ENCODE assay signal across 21 mouse cellular contexts in genomic region chr13:110881573-110881972, GRCm38 (mm10).
DNase-seq lines count a peak whose midpoint lies in the region; TF ChIP-seq lines count a peak whose summit lies in the region.
"Had no signal": no experiment of that assay in that cellular context is flagged by ENCODE, and none has a peak within 500 bp of the region (broad histone marks: within the 10 kb centered on the region; RNA-seq: fewer than 3 reads in every experiment).

No protein-coding gene starts in this region.

- H3K4me3 ChIP-seq in layer of hippocampus, adult 2 months: no peak overlapping the region
- H3K4me3 ChIP-seq: embryonic facial prominence, embryonic 13.5 days; embryonic facial prominence, embryonic 15.5 days; forebrain, embryonic 13.5 days; forebrain, embryonic 15.5 days had no signal

- TF ChIP-seq CTCF in layer of hippocampus, adult 2 months (conservative IDR thresholded peaks at IDR 0.05): no peak

- H3K27ac ChIP-seq in layer of hippocampus, adult 2 months: peak overlapping the region; percentile 88
- H3K27ac ChIP-seq: embryonic facial prominence, embryonic 13.5 days; embryonic facial prominence, embryonic 15.5 days; forebrain, embryonic 13.5 days; forebrain, embryonic 15.5 days had no signal

- no peak for DNase-seq in layer of hippocampus, adult 2 months (ENCODE audit: low spot score in 2 of 2)
- no peak for DNase-seq in layer of hippocampus, adult 11-12 months (ENCODE audit: low spot score)
- DNase-seq in 3T3-L1 (ENCODE audit: low read depth, low spot score) (peak; percentile 57), NIH3T3 (ENCODE audit: low read depth) (peak; percentile 57)
- DNase-seq in skeletal muscle tissue, adult 2 months (ENCODE audit: low read depth, low spot score): peak; percentile 33
- DNase-seq in cerebellum, postnatal 14 days: no peak
- no peak for DNase-seq in left cerebral cortex, adult 11 months (ENCODE audit: low spot score)
- DNase-seq: adrenal gland, adult 2 months; adrenal gland, postnatal 10 days; adrenal gland, postnatal 25 days; B cell, adult 2 months; cerebellum, adult 11 months; cerebellum, adult 18-20 months; cerebellum, adult 8-10 months; cerebellum, postnatal 10 days; cerebellum, postnatal 36 days; embryo, embryonic 11 days had no signal

Comparison
In these comparisons a context has a peak if more than half of its experiments do, and no peak if none do; other contexts are left out.
1. DNase-seq: peak in 3T3-L1 (single experiment), NIH3T3 (single experiment) and skeletal muscle tissue, adult 2 months (single experiment); none in layer of hippocampus, adult 2 months (0 of 2), layer of hippocampus, adult 11-12 months (single experiment), cerebellum, postnatal 14 days (0 of 2) and left cerebral cortex, adult 11 months (single experiment).